Mouse (Mus musculus) liver, embryonic 11.5 days (tissue): ENCODE measurements around the gene Tdrd7. TPM values are rescaled to one million over a fixed set of nuclear protein-coding genes. Genes with fewer than 3 reads are reported as not detected.

ENCODE experiments used
- ATAC-seq: fragments of 200-750 bp; cut with Nextera tagmentation; replicated peaks from 2 replicates; pipeline ENCODE4 v1.8.0; 2017; ENCODE audit warnings: moderate number of reproducible peaks, mild to moderate bottlenecking, moderate TSS enrichment, moderate library complexity; ENCODE audit not compliant: low FRiP score
- DNase-seq: peaks from one replicate; pipeline ENCODE4 v3.0.0-alpha.2; 2017; ENCODE audit warnings: low spot score
- H3K27ac ChIP-seq: fragments of 300-500 bp; sonication (generic); 2 replicates; pipeline ENCODE4 v1.5.1; 2014; ENCODE audit warnings: mild to moderate bottlenecking, low read depth, low read length, control low read depth
- H3K27me3 ChIP-seq: fragments of 300-500 bp; sonication (generic); replicated peaks from 2 replicates; pipeline ENCODE4 v1.6.1; 2014; ENCODE audit warnings: low read length, mixed read lengths; ENCODE audit not compliant: control insufficient read depth, insufficient read depth
- H3K36me3 ChIP-seq: fragments of 300-500 bp; sonication (generic); 2 replicates; pipeline ENCODE4 v1.6.1; 2014; ENCODE audit warnings: mild to moderate bottlenecking, low read length, moderate library complexity, mixed read lengths; ENCODE audit not compliant: control insufficient read depth, insufficient read depth
- H3K4me1 ChIP-seq: fragments of 300-500 bp; sonication (generic); replicated peaks from 2 replicates; pipeline ENCODE4 v1.6.1; 2014; ENCODE audit warnings: low read length, mixed read lengths; ENCODE audit not compliant: control insufficient read depth, insufficient read depth
- H3K4me2 ChIP-seq: fragments of 300-500 bp; sonication (generic); 2 replicates; pipeline ENCODE4 v1.6.1; 2014; ENCODE audit warnings: mild to moderate bottlenecking, control low read depth, moderate library complexity
- H3K4me3 ChIP-seq: fragments of 300-500 bp; sonication (generic); 2 replicates; pipeline ENCODE4 v1.5.1; 2014; ENCODE audit warnings: low read depth, low read length, control low read depth
- H3K9ac ChIP-seq: fragments of 300-500 bp; sonication (generic); 2 replicates; pipeline ENCODE4 v1.6.1; 2014; ENCODE audit warnings: low read depth, low read length, control low read depth
- H3K9me3 ChIP-seq: fragments of 300-500 bp; sonication (generic); 2 replicates; pipeline ENCODE4 v1.6.1; 2016; ENCODE audit warnings: low read length, inconsistent platforms, mixed read lengths; ENCODE audit not compliant: control insufficient read depth
- WGBS: fragments of 180-500 bp; shearing (Covaris S2); extraction: QIAGEN DNeasy Blood & Tissue Kit; methylation state at CpG from one replicate; pipeline ENCODE4 v1.1.7; 2014; 5-methylcytosine and 5-hydroxymethylcytosine counted together
- polyA plus RNA-seq: library from polyadenylated mRNA; unstranded; fragments of >200 nt; fragmentation: Nextera tagmentation; extraction: Ambion mirVana; gene quantifications from 2 replicates; pipeline ENCODE4 v1.2.1, GENCODE M21; 2014

Tdrd7 gene
- polyA plus RNA-seq, 1 experiment from 2014 or later = 6.1 TPM

DNA sequence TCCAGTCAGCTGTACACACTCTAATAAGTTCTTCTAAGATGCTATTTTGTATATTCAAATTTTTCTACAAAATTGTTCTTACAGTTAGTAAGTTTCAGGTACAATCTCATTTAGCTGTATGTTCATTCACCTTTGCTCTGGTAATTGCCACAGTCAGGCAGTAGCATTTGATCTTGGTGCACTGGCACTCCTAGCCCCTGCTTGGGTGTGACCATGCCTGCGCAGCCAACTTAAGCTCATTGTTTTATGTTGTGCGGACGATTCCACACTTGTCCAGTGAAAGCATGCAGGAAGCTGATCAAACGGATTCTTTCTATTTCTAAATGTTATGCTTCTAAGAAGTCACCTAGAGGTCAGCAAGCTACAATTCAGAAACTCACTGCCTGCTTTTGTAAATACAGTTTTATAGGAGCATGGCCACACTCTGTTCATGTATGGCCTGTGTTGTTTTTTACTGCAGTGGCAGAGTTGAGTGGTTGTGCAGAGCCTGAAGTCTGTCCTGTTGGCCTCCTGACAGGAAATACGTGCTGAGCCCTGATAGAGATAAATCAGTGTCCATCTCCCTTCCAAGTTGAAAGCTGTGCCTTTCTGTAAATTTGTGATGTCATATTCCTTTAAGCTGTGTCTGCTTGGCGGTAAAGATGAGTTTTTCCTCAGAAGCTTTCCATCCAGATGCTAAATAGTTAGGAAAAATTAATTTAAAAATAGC lies 25.4 kb downstream of the Tdrd7 start:
- Histone ChIP-seq H3K36me3 (no peaks in the 10 kb centered on the region), H3K4me1 (peaks cover 3% of the 10 kb centered on the region; the same call in 1 of the 2 replicates), H3K4me3 (no peak overlapping the region), H3K9ac (no peak overlapping the region), H3K4me2 (no peak overlapping the region), H3K27me3 (no peaks in the 10 kb centered on the region), H3K9me3 (no peaks in the 10 kb centered on the region), H3K27ac (no peak overlapping the region)
- ATAC-seq (no peak), DNase-seq (no peak)
- 59% methylated on average over 6 of the region's 6 CpGs for WGBS

- Histone ChIP-seq H3K27me3 (no peaks in the 10 kb centered on the region; the same call in 1 of the 2 replicates), H3K9ac (no peak overlapping the region), H3K4me2 (no peak overlapping the region), H3K27ac (no peak overlapping the region), H3K4me1 (no peaks in the 10 kb centered on the region), H3K36me3 (no peaks in the 10 kb centered on the region), H3K9me3 (no peaks in the 10 kb centered on the region), H3K4me3 (no peak overlapping the region)
- 78% methylated on average over 4 of the region's 4 CpGs for WGBS
- no peak for ATAC-seq
- DNase-seq = no peak
Observed at GRCm38 (mm10) chr4:45998536-45998935, 33.4 kb downstream of the Tdrd7 start.

GRCm38 (mm10) chr4:46008142-46008793 lies 43.1 kb downstream of the Tdrd7 start:
- no peak overlapping the region for H3K4me2 ChIP-seq
- H3K9me3 ChIP-seq = no peaks in the 10 kb centered on the region
- H3K4me3 ChIP-seq = no peak overlapping the region
- no peak overlapping the region for H3K27ac ChIP-seq
- no peaks in the 10 kb centered on the region for H3K36me3 ChIP-seq
- no peak overlapping the region for H3K9ac ChIP-seq
- 64% methylated on average over 5 of the region's 5 CpGs for WGBS
- ATAC-seq (no peak), DNase-seq (no peak)
- H3K4me1 ChIP-seq = peaks cover 6% of the 10 kb centered on the region; the same call in 1 of the 2 replicates
- no peaks in the 10 kb centered on the region for H3K27me3 ChIP-seq

DNA sequence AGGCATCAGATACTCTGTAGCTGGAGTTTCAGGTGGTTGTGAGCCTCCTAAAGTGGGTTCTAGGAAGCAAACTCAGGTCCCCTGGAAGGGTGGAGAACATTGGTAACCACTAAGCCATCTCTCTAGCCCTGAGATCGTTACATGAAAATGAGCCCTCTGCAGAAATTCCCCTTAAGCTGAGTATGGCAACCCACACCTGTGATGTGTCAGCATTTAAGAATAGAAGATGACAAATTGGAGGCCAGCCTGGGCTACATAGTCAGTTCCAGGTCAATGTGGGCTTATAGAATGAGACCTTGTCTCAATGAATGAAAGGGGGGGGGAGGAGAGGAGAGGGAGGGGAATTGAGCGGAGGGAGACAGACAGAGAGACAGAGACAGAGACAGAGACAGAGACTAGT lies 46.6 kb downstream of the Tdrd7 start:
- peaks cover 6% of the 10 kb centered on the region; the same call in 1 of the 2 replicates for H3K4me1 ChIP-seq
- DNase-seq (no peak), ATAC-seq (no peak)
- no peak overlapping the region for H3K9ac ChIP-seq
- 71% methylated on average over 2 of the region's 2 CpGs for WGBS
- no peak overlapping the region for H3K27ac ChIP-seq
- no peak overlapping the region for H3K4me3 ChIP-seq
- H3K27me3 ChIP-seq = no peaks in the 10 kb centered on the region
- no peaks in the 10 kb centered on the region for H3K36me3 ChIP-seq
- H3K4me2 ChIP-seq = no peak overlapping the region
- no peaks in the 10 kb centered on the region for H3K9me3 ChIP-seq

- DNase-seq (no peak), ATAC-seq (no peak)
- Histone ChIP-seq H3K9ac (no peak overlapping the region), H3K27ac (no peak overlapping the region), H3K36me3 (no peaks in the 10 kb centered on the region), H3K4me1 (no peaks in the 10 kb centered on the region), H3K9me3 (no peaks in the 10 kb centered on the region), H3K4me3 (no peak overlapping the region), H3K4me2 (no peak overlapping the region), H3K27me3 (no peaks in the 10 kb centered on the region)
- 76% methylated on average over 1 of the region's 1 CpGs for whole genome bisulfite sequencing
Observed at GRCm38 (mm10) chr4:46015605-46016004, 50.5 kb downstream of the Tdrd7 start.

- Histone ChIP-seq H3K27ac (no peak overlapping the region), H3K27me3 (no peaks in the 10 kb centered on the region)
- 22% methylated on average over 3 of the region's 3 CpGs for WGBS
Observed at GRCm38 (mm10) chr4:46023021-46023481, 57.9 kb downstream of the Tdrd7 start.

GRCm38 (mm10) chr4:46025893-46026292 lies 60.8 kb downstream of the Tdrd7 start:
- WGBS = 26% methylated on average over 7 of the region's 7 CpGs
- no peak overlapping the region for H3K9ac ChIP-seq

More at GRCm38 (mm10) chr4:46023021-46023481, 57.9 kb downstream of the Tdrd7 start:
- H3K4me1 ChIP-seq = peaks cover 8% of the 10 kb centered on the region
- H3K4me3 ChIP-seq = no peak overlapping the region
- peak overlapping the region; percentile 28; the same call in 1 of the 2 replicates for H3K4me2 ChIP-seq
- H3K9me3 ChIP-seq = no peaks in the 10 kb centered on the region
- no peaks in the 10 kb centered on the region for H3K36me3 ChIP-seq
- DNase-seq (no peak), ATAC-seq (peak; percentile 95)
- no peak overlapping the region for H3K9ac ChIP-seq

GRCm38 (mm10) chr4:46028224-46028623 lies 63.1 kb downstream of the Tdrd7 start:
- H3K9ac ChIP-seq = no peak overlapping the region
- H3K27me3 ChIP-seq = no peaks in the 10 kb centered on the region
- no peak for ATAC-seq
- no peak overlapping the region for H3K4me3 ChIP-seq
- DNase-seq = no peak
- H3K36me3 ChIP-seq = no peaks in the 10 kb centered on the region
- H3K9me3 ChIP-seq = no peaks in the 10 kb centered on the region
- H3K27ac ChIP-seq = no peak overlapping the region
- no peak overlapping the region for H3K4me2 ChIP-seq
- peaks cover 11% of the 10 kb centered on the region for H3K4me1 ChIP-seq
- WGBS = 74% methylated on average over 6 of the region's 6 CpGs

More at GRCm38 (mm10) chr4:46025893-46026292, 60.8 kb downstream of the Tdrd7 start:
- Histone ChIP-seq H3K4me3 (no peak overlapping the region), H3K27ac (no peak overlapping the region), H3K4me2 (no peak overlapping the region), H3K27me3 (no peaks in the 10 kb centered on the region), H3K4me1 (peaks cover 8% of the 10 kb centered on the region), H3K36me3 (no peaks in the 10 kb centered on the region), H3K9me3 (no peaks in the 10 kb centered on the region)
- no peak for DNase-seq
- 0 out of 2 replicates have a peak, but pooled peaks have one; percentile 39 for ATAC-seq
